Comparison of ENCODE assay signal across 1 mouse cellular context in the genomic region with DNA sequence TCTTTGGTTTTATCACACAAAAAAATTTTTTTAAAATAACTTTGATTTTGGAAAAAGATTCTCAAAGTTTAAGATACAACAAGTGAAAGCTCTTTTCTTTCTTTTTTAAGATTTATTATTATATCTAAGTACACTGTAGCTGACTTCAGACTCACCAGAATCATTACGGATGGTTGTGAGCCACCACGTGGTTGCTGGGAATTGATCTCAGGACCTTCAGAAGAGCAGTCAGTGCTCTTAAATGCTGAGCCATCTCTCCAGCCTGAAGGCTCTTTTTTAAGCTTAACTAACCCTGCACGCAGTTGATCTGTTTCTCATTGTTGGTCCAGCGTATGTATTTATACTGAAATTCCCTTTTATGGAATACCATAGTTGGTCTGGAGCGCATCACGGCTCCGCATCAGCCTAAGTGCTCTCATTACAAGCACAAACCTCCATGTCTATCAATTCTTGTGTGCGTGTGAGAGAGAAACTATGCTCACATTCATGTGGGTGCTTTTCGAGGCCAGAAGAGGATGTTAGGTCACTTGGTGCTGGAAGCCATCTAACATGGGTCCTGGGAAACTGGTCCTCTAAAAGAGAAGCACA.
TF ChIP-seq lines count a peak whose summit lies in the region.

No protein-coding gene starts in this region.

TF ChIP-seq in ES-E14, 5 proteins besides CTCF, POLR2A, EP300 and RAD21:
- no peak for TF ChIP-seq CHD2 (IDR thresholded peaks at IDR 0.05; ENCODE audit: low read depth, low read length)
- no peak for TF ChIP-seq ZC3H11A (IDR thresholded peaks at IDR 0.05; ENCODE audit: borderline replicate concordance, low read depth, low read length)
- no peak for TF ChIP-seq ZNF384 (IDR thresholded peaks at IDR 0.05; ENCODE audit: low read depth, low read length)
- no peak for TF ChIP-seq HCFC1 (IDR thresholded peaks at IDR 0.05; ENCODE audit: borderline replicate concordance, insufficient read depth, low read length)
- no peak for TF ChIP-seq MAFK (IDR thresholded peaks at IDR 0.05; ENCODE audit: insufficient read depth, low read depth, low read length)
